Mouse (Mus musculus): Measurements from ENCODE around the gene Mapk13. TPM values are rescaled to one million over a fixed set of nuclear protein-coding genes. Genes with fewer than 3 reads are reported as not detected.
A peak's percentile ranks its signal among the peaks of the same experiment; 100 is the strongest.
"Not testable (repeated sequence)": the region's sequence is repeated elsewhere in the genome, so short reads cannot be mapped to it uniquely, and the experiment has no call there.

The Mapk13 gene
- total RNA-seq, 2 experiments from 2014 or later = 1.0 to 1.2 TPM

- DNase-seq (ENCODE audit: low spot score in 2 of 2) = no peak
- intact Hi-C loops (cut with DNase I) = no loop called here
Measured at GRCm38 (mm10) chr17:28804973-28805372, 35.9 kb downstream of the Mapk13 start.

- intact Hi-C loops (cut with DNase I) = no loop called here
- no peak for DNase-seq (ENCODE audit: low spot score in 2 of 2)
Measured at GRCm38 (mm10) chr17:28806770-28807169, 37.7 kb downstream of the Mapk13 start.

GRCm38 (mm10) chr17:28808714-28809113, 39.6 kb downstream of the Mapk13 start:
- DNase-seq (ENCODE audit: low spot score in 2 of 2) = no peak
- intact Hi-C loops (cut with DNase I) = no loop called here

GRCm38 (mm10) chr17:28809175-28809831, 40.2 kb downstream of the Mapk13 start:
- no peak for DNase-seq (ENCODE audit: low spot score in 2 of 2)
- intact Hi-C loops (cut with DNase I) = no loop called here

- no peak for DNase-seq (ENCODE audit: low spot score in 2 of 2)
- intact Hi-C loops (cut with DNase I) = no loop called here
Measured at GRCm38 (mm10) chr17:28812345-28812744, 43.2 kb downstream of the Mapk13 start.

- DNase-seq (ENCODE audit: low spot score in 2 of 2) = no peak
- intact Hi-C loops (cut with DNase I) = no loop called here
Measured at GRCm38 (mm10) chr17:28814529-28815097, 45.5 kb downstream of the Mapk13 start.

GRCm38 (mm10) chr17:28815384-28816004, 46.4 kb downstream of the Mapk13 start:
- DNase-seq (ENCODE audit: low spot score in 2 of 2) = no peak
- intact Hi-C loops (cut with DNase I) = no loop called here

- intact Hi-C loops (cut with DNase I) = not testable (repeated sequence)
Measured at GRCm38 (mm10) chr17:28816326-28816725, 47.2 kb downstream of the Mapk13 start.

GRCm38 (mm10) chr17:28816875-28817811, 48.0 kb downstream of the Mapk13 start:
- intact Hi-C loops (cut with DNase I) = no loop called here
- DNase-seq (ENCODE audit: low spot score in 2 of 2) = no peak

More at GRCm38 (mm10) chr17:28816326-28816725, 47.2 kb downstream of the Mapk13 start:
- DNase-seq (ENCODE audit: low spot score in 2 of 2) = not testable (repeated sequence)

- DNase-seq (ENCODE audit: low spot score in 2 of 2) = no peak
- intact Hi-C loops (cut with DNase I) = no loop called here
Measured at GRCm38 (mm10) chr17:28820189-28820588, 51.1 kb downstream of the Mapk13 start.

- DNase-seq (ENCODE audit: low spot score in 2 of 2) = peak in 1 of 2 experiments; percentile 13
- intact Hi-C loops (cut with DNase I) = no loop called here
Measured at GRCm38 (mm10) chr17:28823004-28823745, 54.1 kb downstream of the Mapk13 start.

- intact Hi-C loops (cut with DNase I) = no loop called here
- no peak for DNase-seq (ENCODE audit: low spot score in 2 of 2)
Measured at GRCm38 (mm10) chr17:28823749-28824148, 54.7 kb downstream of the Mapk13 start.

GRCm38 (mm10) chr17:28824896-28825295, 55.8 kb downstream of the Mapk13 start:
- DNase-seq (ENCODE audit: low spot score in 2 of 2) = peak; percentile 57 to 87
- intact Hi-C loops (cut with DNase I) = no loop called here

GRCm38 (mm10) chr17:28825359-28826041, 56.4 kb downstream of the Mapk13 start:
- no peak for DNase-seq (ENCODE audit: low spot score in 2 of 2)
- intact Hi-C loops (cut with DNase I) = loop anchor here (2.0 kb wide), 1 partner anchor 63 kb away; no protein-coding TSS in a partner anchor

GRCm38 (mm10) chr17:28827665-28828231, 58.7 kb downstream of the Mapk13 start:
- intact Hi-C loops (cut with DNase I) = loop anchor here (1.0 to 2.0 kb wide), 2 partner anchors 48 to 65 kb away; no protein-coding TSS in a partner anchor
- peak; percentile 13 to 52 for DNase-seq (ENCODE audit: low spot score in 2 of 2)

- intact Hi-C loops (cut with DNase I) = no loop called here
- DNase-seq (ENCODE audit: low spot score in 2 of 2) = no peak
Measured at GRCm38 (mm10) chr17:28829120-28829519, 60.0 kb downstream of the Mapk13 start.

All from left cerebral cortex, postnatal 25 days (tissue).